14 mouse cellular contexts compared by ENCODE assay signal in the genomic region with DNA sequence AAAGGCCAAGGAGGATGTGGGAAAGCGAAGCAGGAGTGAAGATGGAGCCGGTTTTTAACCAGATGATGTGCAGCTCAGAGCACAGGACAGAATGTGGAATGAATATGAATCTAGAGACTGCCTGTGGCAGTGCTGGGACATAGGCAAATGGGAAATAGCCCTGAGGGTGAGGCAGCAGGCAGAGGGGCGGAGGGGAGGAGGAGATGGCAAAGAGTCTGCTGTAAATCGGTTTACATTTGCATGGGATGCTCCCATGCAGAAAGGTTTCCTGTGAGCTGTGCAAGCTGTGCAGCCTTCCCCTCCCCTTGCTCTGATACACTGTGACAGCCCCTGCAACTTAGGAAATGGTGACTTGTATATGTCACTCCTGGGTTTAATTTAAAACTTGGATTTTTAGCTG.
A peak's percentile ranks its signal among the peaks of the same experiment; 100 is the strongest.
DNase-seq lines count a peak whose midpoint lies in the region; ATAC-seq lines count a peak whose summit lies in the region.
"Had no signal": no experiment of that assay in that cellular context is flagged by ENCODE, and none has a peak within 500 bp of the region (broad histone marks: within the 10 kb centered on the region; RNA-seq: fewer than 3 reads in every experiment).

No protein-coding gene starts in this region.

- WGBS in midbrain, embryonic 11.5 days = 60% methylated on average over 4 of the region's 4 CpGs
- WGBS in midbrain, embryonic 10.5 days = 66% methylated on average over 4 of the region's 4 CpGs
- WGBS in embryonic facial prominence, embryonic 11.5 days = 28% methylated on average over 4 of the region's 4 CpGs
- 49% methylated on average over 4 of the region's 4 CpGs for WGBS in midbrain, embryonic 13.5 days

- no peaks in the 10 kb centered on the region for H3K4me1 ChIP-seq in midbrain, embryonic 11.5 days (ENCODE audit: control insufficient read depth, insufficient read depth, low read length)
- H3K4me1 ChIP-seq in midbrain, embryonic 10.5 days = 0 out of 2 replicates have a peak, but pooled peaks cover 2% of the 10 kb centered on the region
- H3K4me1 ChIP-seq in embryonic facial prominence, embryonic 11.5 days (ENCODE audit: control insufficient read depth, insufficient read depth, low read length) = no peaks in the 10 kb centered on the region
- peaks cover 5% of the 10 kb centered on the region; the same call in 1 of the 2 replicates for H3K4me1 ChIP-seq in midbrain, embryonic 13.5 days (replicated peaks)

- no peak overlapping the region for H3K9ac ChIP-seq in midbrain, embryonic 11.5 days (ENCODE audit: low read length)
- H3K9ac ChIP-seq in embryonic facial prominence, embryonic 11.5 days (replicated peaks; ENCODE audit: low read length) = no peak overlapping the region
- H3K9ac ChIP-seq in midbrain, embryonic 13.5 days (replicated peaks) = 0 out of 2 replicates have a peak overlapping the region, but pooled peaks have one; percentile 2
- H3K9ac ChIP-seq: limb, embryonic 15.5 days had no signal

- no peaks in the 10 kb centered on the region for H3K36me3 ChIP-seq in midbrain, embryonic 11.5 days (ENCODE audit: control insufficient read depth, insufficient read depth, low read length)
- no peaks in the 10 kb centered on the region for H3K36me3 ChIP-seq in midbrain, embryonic 10.5 days
- H3K36me3 ChIP-seq in embryonic facial prominence, embryonic 11.5 days (replicated peaks; ENCODE audit: control insufficient read depth, insufficient read depth, low read depth, low read length) = no peaks in the 10 kb centered on the region
- no peaks in the 10 kb centered on the region for H3K36me3 ChIP-seq in midbrain, embryonic 13.5 days
- H3K36me3 ChIP-seq: limb, embryonic 15.5 days had no signal

- no peaks in the 10 kb centered on the region for H3K27me3 ChIP-seq in midbrain, embryonic 11.5 days (ENCODE audit: control insufficient read depth, insufficient read depth, low read length)
- no peaks in the 10 kb centered on the region for H3K27me3 ChIP-seq in midbrain, embryonic 10.5 days (ENCODE audit: low read depth, poor library complexity, severe bottlenecking)
- H3K27me3 ChIP-seq in embryonic facial prominence, embryonic 11.5 days (ENCODE audit: control insufficient read depth, insufficient read depth, low read length) = no peaks in the 10 kb centered on the region
- no peaks in the 10 kb centered on the region for H3K27me3 ChIP-seq in midbrain, embryonic 13.5 days
- H3K27me3 ChIP-seq: limb, embryonic 15.5 days had no signal

- no peak for DNase-seq in midbrain, embryonic 11.5 days (ENCODE audit: low spot score, missing footprints)
- no peak for DNase-seq in midbrain, embryonic 10.5 days (ENCODE audit: low spot score)
- DNase-seq in embryonic facial prominence, embryonic 11.5 days (ENCODE audit: low spot score) = peak; percentile 18
- peak; percentile 61 to 70 for DNase-seq in spleen, postnatal 36 days (ENCODE audit: low spot score in 2 of 2)
- DNase-seq in heart, postnatal 25 days (ENCODE audit: low spot score) = no peak
- no peak for DNase-seq in heart, adult 9 months (ENCODE audit: low spot score in 2 of 2)
- DNase-seq: cerebellum, adult 11 months; kidney, postnatal 25 days; thymus, postnatal 36 days had no signal

- H3K27ac ChIP-seq in midbrain, embryonic 11.5 days (ENCODE audit: low read depth, low read length) = no peak overlapping the region
- no peak overlapping the region for H3K27ac ChIP-seq in midbrain, embryonic 10.5 days (replicated peaks)
- no peak overlapping the region for H3K27ac ChIP-seq in embryonic facial prominence, embryonic 11.5 days (replicated peaks; ENCODE audit: low read depth, low read length)
- peak overlapping the region; percentile 44; the same call in 1 of the 2 replicates for H3K27ac ChIP-seq in midbrain, embryonic 13.5 days
- H3K27ac ChIP-seq: limb, embryonic 15.5 days had no signal

- H3K4me2 ChIP-seq in midbrain, embryonic 11.5 days = no peak overlapping the region
- no peak overlapping the region for H3K4me2 ChIP-seq in embryonic facial prominence, embryonic 11.5 days (ENCODE audit: low read depth, low read length)
- H3K4me2 ChIP-seq in midbrain, embryonic 13.5 days (replicated peaks) = no peak overlapping the region
- H3K4me2 ChIP-seq: heart, embryonic 11.5 days; limb, embryonic 15.5 days had no signal

- ATAC-seq in midbrain, embryonic 11.5 days (ENCODE audit: low FRiP score) = peak; percentile 54
- peak; percentile 44; the same call in 1 of the 2 replicates for ATAC-seq in embryonic facial prominence, embryonic 11.5 days (replicated peaks; ENCODE audit: insufficient number of reproducible peaks, low FRiP score, low TSS enrichment, low read depth)
- peak; percentile 75 for ATAC-seq in midbrain, embryonic 13.5 days
- ATAC-seq in granulocyte monocyte progenitor cell, adult 5-6 weeks (replicated peaks; ENCODE audit: poor library complexity, severe bottlenecking) = no peak
- ATAC-seq: lung, postnatal 0 days had no signal

- no peak overlapping the region for H3K4me3 ChIP-seq in midbrain, embryonic 11.5 days (ENCODE audit: low read depth, low read length)
- no peak overlapping the region for H3K4me3 ChIP-seq in midbrain, embryonic 10.5 days
- no peak overlapping the region for H3K4me3 ChIP-seq in embryonic facial prominence, embryonic 11.5 days (ENCODE audit: low read depth, low read length)
- H3K4me3 ChIP-seq in midbrain, embryonic 13.5 days (replicated peaks) = no peak overlapping the region
- H3K4me3 ChIP-seq: limb, embryonic 15.5 days had no signal

- intact Hi-C loops in heart, postnatal 25 days (cut with DNase I) = no loop called here

- no peaks in the 10 kb centered on the region for H3K9me3 ChIP-seq in midbrain, embryonic 11.5 days (ENCODE audit: control insufficient read depth, low read length)
- no peaks in the 10 kb centered on the region for H3K9me3 ChIP-seq in midbrain, embryonic 10.5 days (replicated peaks)
- H3K9me3 ChIP-seq in embryonic facial prominence, embryonic 11.5 days (replicated peaks; ENCODE audit: control insufficient read depth, low read length) = no peaks in the 10 kb centered on the region
- H3K9me3 ChIP-seq in midbrain, embryonic 13.5 days = no peaks in the 10 kb centered on the region
- H3K9me3 ChIP-seq: limb, embryonic 15.5 days had no signal

Comparison
In these comparisons a context has a peak if more than half of its experiments do, and no peak if none do; other contexts are left out.
1. DNase-seq: peak in embryonic facial prominence, embryonic 11.5 days (single experiment) and spleen, postnatal 36 days (2 of 2); none in midbrain, embryonic 11.5 days (single experiment), midbrain, embryonic 10.5 days (single experiment), heart, postnatal 25 days (single experiment) and heart, adult 9 months (0 of 2).